Mouse (Mus musculus) lung, postnatal 0 days (tissue): Measurements from ENCODE around the gene Ywhah. TPM values are rescaled to one million over a fixed set of nuclear protein-coding genes. Genes with fewer than 3 reads are reported as not detected.

Experiments used
- ATAC-seq: fragments of 200-750 bp; cut with Nextera tagmentation; 2 replicates; pipeline ENCODE4 v1.8.0; 2017; ENCODE audit warnings: moderate library complexity
- DNase-seq: peaks from one replicate; pipeline ENCODE4 v3.0.0-alpha.2; 2016; ENCODE audit warnings: low spot score
- H3K27ac ChIP-seq: fragments of 300-500 bp; sonication (generic); 2 replicates; pipeline ENCODE4 v1.5.1; 2014; ENCODE audit warnings: antibody characterized with exemption, mild to moderate bottlenecking, low read length, mixed read lengths
- H3K27me3 ChIP-seq: fragments of 300-500 bp; sonication (generic); replicated peaks from 2 replicates; pipeline ENCODE4 v1.6.1; 2014; ENCODE audit warnings: low read length, mixed read lengths; ENCODE audit not compliant: insufficient read depth
- H3K36me3 ChIP-seq: fragments of 300-500 bp; sonication (generic); 2 replicates; pipeline ENCODE4 v1.6.1; 2014; ENCODE audit warnings: low read length, mixed read lengths; ENCODE audit not compliant: insufficient read depth
- H3K4me1 ChIP-seq: fragments of 300-500 bp; sonication (generic); 2 replicates; pipeline ENCODE4 v1.6.1; 2014; ENCODE audit warnings: antibody characterized with exemption, low read depth, low read length, mixed read lengths; ENCODE audit not compliant: insufficient read depth
- H3K4me2 ChIP-seq: fragments of 300-500 bp; sonication (generic); replicated peaks from 2 replicates; pipeline ENCODE4 v1.6.1; 2014; ENCODE audit warnings: low read depth, mild to moderate bottlenecking, low read length, moderate library complexity, mixed read lengths
- H3K4me3 ChIP-seq: fragments of 300-500 bp; sonication (generic); 2 replicates; pipeline ENCODE4 v1.5.1; 2014; ENCODE audit warnings: low read depth, low read length
- H3K9ac ChIP-seq: fragments of 300-500 bp; sonication (generic); replicated peaks from 2 replicates; pipeline ENCODE4 v1.6.1; 2014; ENCODE audit warnings: low read depth, mild to moderate bottlenecking
- H3K9me3 ChIP-seq: fragments of 300-500 bp; sonication (generic); 2 replicates; pipeline ENCODE4 v1.6.1; 2016; ENCODE audit warnings: low read length, mixed read lengths
- CTCF ChIP-seq: IDR thresholded peaks from 2 replicates; pipeline ENCODE4 v1.5.1; 2016; ENCODE audit warnings: antibody characterized with exemption, mild to moderate bottlenecking
- EP300 ChIP-seq: IDR thresholded peaks from 2 replicates; pipeline ENCODE4 v1.6.1; 2016; ENCODE audit warnings: antibody characterized with exemption, mild to moderate bottlenecking, control low read depth
- WGBS: fragments of 180-500 bp; shearing (Covaris S2); extraction: QIAGEN DNeasy Blood & Tissue Kit; methylation state at CpG from one replicate; pipeline ENCODE4 v1.1.7; 2014; 5-methylcytosine and 5-hydroxymethylcytosine counted together
- polyA plus RNA-seq: library from polyadenylated mRNA; unstranded; fragments of >200 nt; fragmentation: Nextera tagmentation; extraction: Ambion mirVana; gene quantifications from 2 replicates; pipeline ENCODE4 v1.2.1, GENCODE M21; 2015

Ywhah gene
- polyA plus RNA-seq, 1 experiment from 2014 or later: 242 TPM

DNA sequence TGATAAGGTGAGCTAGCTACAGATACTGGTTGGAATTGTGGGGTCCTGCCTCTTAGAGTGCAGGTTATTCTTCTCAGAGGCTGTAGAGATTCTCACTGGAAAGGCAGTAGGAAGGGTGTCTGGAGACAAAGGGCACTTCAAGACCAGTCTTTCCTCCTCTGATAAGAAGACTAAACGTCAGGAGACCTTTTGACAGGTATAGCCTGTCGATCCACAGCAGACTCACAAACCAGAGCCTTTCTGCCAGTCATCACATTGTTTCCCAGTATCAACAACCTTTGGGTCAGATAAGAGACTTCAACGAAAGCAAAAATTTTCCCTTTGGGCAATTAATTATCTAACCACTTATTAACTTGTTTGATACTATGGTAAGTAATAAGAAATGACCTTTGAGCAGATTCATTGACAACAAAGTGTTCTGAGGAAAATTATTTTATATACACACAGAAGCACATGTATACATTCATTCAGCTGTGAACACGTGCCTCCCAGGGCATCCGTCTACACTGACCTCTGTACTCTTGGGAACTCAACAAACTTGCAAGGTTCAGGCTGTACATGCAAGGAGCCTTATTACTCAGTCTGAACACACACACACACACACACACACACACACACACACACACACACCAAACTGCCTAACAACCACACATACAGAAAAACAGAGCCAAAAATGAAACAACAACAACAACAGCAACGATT lies 58.0 kb downstream of the Ywhah start:
- ATAC-seq: no peak
- H3K9me3 ChIP-seq: no peaks in the 10 kb centered on the region
- no peaks in the 10 kb centered on the region for H3K27me3 ChIP-seq
- H3K4me3 ChIP-seq: no peak overlapping the region
- H3K9ac ChIP-seq: no peak overlapping the region
- H3K36me3 ChIP-seq: no peaks in the 10 kb centered on the region
- TF ChIP-seq CTCF: no peak
- no peak for TF ChIP-seq EP300
- H3K4me2 ChIP-seq: no peak overlapping the region
- WGBS: 49% methylated on average over 6 of the region's 6 CpGs
- no peak overlapping the region for H3K27ac ChIP-seq
- no peak for DNase-seq
- no peaks in the 10 kb centered on the region for H3K4me1 ChIP-seq

Other genes starting within 250 kb of the Ywhah start
- gene Pisd, start 233.2 kb upstream of the Ywhah start, polyA plus RNA-seq: 67.0 and 72.7 TPM in 2 replicates
- gene Gm20671, start 191.7 kb upstream of the Ywhah start, polyA plus RNA-seq: not detected in 2 replicates
- gene Prr14l, start 164.6 kb upstream of the Ywhah start, polyA plus RNA-seq: 5.2 and 9.6 TPM in 2 replicates
- 7.3 and 7.5 TPM in 2 replicates for gene Depdc5, start 155.1 kb upstream of the Ywhah start, polyA plus RNA-seq
- 2.2 and 5.4 TPM in 2 replicates for gene Slc5a1, start 85.4 kb downstream of the Ywhah start, polyA plus RNA-seq
- gene Spon2, start 199.6 kb downstream of the Ywhah start, polyA plus RNA-seq: 89.5 and 111 TPM in 2 replicates